Mouse (Mus musculus) gastrocnemius, adult 8-10 months (tissue): ENCODE measurements around the gene Prm3. TPM values are rescaled to one million over a fixed set of nuclear protein-coding genes. Genes with fewer than 3 reads are reported as not detected.

Source experiments
- DNase-seq, 2 experiments: peaks; one replicate each; pipeline ENCODE4 v3.0.0; 2022; ENCODE audit warnings: low spot score in 2 of 2
- total RNA-seq, 4 experiments: library from RNA; stranded (reverse); gene quantifications; 2 replicates each; pipeline ENCODE4 v1.2.4; 2022

Gene Prm3
- not detected for total RNA-seq

GRCm38 (mm10) chr16:10790702-10791101 is at the start of gene Prm3:
TSS of gene Prm3 (minus strand) at chr16:10790914.
- no peak for DNase-seq

GRCm38 (mm10) chr16:10840018-10840417 is 49.3 kb upstream of the Prm3 start:
- no peak for DNase-seq

DNA sequence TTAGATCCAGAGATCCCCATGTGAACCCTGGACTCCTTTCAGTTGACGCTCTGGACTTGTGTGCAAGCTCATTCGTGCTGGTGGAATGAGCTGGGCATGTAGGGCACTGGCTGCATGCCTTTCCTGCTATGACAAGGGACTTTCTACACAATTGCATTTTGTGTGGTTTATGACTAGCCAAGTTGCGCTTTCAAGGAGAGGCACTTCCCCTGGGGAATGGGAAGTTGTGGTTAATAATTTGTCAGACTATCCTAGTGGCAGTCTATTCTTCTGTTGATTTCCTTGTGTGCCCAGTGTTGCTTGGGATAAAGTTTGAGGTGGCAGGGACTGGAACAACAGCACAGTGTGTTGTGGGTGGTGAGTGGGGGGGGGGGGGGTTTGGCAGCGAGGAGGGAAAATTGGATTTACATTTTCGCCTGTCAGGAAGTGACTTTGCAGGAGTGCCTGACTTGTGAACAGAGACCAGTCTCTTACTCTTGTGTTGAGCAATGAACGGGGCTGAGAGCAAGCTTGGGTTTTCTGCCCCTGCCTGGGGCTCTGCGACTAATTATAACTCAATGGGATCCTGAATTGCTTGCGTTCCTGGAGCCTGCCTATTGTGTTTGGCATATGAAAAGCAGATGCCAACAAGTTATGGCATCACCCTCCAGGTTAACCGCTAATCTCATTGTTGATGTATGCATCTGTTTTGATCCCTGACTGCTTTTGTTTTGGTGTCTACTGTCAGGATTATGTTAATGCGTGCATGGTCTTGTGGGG is 48.0 kb upstream of the Prm3 start:
- DNase-seq, result no peak

DNA sequence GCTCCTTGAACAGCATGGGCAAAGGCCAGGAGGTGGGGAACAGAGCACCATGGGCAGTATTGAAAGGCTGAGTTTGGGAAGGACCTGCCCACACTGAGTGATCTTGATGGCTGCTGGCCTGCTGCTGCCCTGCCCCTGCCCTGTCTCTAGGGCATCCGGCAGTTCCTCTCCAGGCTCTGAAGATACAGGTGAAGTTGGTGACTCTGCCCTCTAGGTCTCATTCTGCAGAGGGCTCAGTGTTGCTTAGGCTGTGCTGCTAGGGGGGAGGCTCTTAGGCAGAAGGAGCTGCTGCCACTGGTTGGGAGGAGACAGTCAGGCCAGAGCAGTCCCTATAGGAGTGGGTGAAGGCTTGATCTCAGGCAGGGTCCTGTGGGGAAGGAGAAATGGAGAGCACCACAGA is 47.2 kb upstream of the Prm3 start:
- no peak for DNase-seq

GRCm38 (mm10) chr16:10837250-10837649 is 46.5 kb upstream of the Prm3 start:
- DNase-seq, result no peak

- DNase-seq, result no peak
These were observed 45.7 kb upstream of the Prm3 start for GRCm38 (mm10) chr16:10836388-10836787.

DNA sequence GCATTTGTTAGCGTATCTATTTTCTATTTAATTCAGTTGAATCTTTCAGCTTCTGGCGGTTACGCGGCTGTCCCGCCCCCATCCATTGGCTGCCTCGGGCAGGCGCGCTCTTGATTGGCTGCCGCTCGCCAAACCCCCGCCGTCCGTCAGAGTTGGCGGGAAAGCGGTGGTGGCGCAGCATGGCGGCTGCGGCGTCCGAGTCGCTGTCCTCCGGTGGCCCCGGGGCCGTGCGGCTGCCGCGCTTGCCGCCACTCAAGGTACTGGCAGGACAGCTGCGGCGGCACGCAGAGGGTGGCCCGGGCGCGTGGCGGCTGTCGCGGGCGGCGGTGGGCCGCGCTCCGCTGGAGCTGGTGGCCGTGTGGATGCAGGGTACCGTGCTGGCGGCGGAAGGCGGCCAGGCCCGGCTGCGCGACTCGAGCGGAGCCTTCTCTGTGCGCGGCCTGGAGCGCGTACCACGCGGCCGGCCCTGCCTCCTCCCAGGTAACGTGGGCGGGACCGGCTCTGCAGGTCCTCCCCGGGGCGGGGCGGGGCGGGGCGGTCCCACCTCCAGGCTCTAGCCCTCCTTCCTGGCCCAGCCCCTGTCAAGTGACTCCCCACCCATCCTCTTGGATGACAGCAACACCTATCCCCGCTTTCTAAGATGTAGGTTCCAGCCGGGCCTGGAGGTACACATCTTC is 44.3 kb upstream of the Prm3 start, which contains the start of gene Rmi2:
TSS of gene Rmi2 (plus strand) at position 149 of the 677 bp plus-strand sequence.
- DNase-seq, result peak; percentile 59 to 75

DNA sequence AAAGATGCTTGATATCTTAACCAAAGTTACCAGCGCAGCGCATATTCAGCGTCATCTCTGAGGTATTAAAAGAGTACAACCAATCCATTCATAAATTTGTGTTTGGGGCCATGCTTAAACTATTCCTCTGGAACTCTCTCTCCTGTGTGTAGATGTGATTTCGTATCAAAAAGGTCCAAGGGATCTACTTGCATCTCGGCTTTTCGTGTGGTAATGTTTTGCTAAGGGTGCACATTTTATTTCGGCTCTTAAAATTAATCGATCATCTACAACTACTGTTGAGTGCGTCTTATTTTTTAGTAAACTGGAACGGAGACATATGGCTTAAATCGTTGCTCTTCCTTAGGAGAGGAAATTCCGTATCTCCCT is 43.8 kb upstream of the Prm3 start:
- DNase-seq, result no peak

GRCm38 (mm10) chr16:10828461-10828805 is 37.7 kb upstream of the Prm3 start:
- no peak for DNase-seq

- DNase-seq, result no peak
These were observed 37.2 kb upstream of the Prm3 start for GRCm38 (mm10) chr16:10827766-10828460.

- no peak for DNase-seq
These were observed 36.6 kb upstream of the Prm3 start for GRCm38 (mm10) chr16:10827269-10827668.

DNA sequence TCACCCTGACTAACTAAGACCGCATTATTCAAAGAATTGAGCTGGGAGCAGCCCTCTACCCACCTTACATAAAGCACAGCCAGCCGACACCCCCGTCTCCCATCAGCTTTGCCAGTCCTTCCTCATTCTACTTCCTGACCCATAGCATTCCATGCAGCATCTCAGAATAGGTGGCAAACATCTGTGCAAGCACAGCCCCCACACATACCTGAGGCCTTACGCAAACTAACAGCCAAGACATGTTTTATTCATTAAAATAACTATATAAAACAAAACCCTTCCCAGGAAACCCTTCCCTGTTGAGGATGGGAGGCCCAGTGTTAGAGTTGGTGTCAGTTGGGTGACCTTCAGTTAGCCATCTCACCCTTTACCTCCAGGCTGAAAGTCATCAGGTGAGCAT is 35.1 kb upstream of the Prm3 start:
- DNase-seq, result no peak

DNA sequence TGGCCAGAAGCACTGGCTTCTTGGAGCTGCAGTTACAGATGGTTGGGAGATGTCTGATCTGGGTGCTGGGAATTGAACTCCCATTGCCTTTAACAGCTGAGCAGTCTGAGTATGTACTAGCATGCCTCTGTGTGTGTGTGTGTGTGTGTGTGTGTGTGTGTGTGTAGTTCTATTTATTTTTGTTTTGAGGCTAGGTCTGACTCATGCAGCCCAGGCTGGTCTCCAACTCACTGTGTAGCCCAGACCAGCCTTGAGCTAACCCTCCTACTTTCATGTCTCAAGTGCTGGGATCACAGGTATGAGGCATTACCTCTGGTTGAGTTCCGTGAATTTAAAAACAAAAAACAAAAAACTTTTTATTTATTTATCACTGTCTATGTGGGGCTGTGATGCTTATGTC is 33.8 kb upstream of the Prm3 start:
- no peak for DNase-seq

DNA sequence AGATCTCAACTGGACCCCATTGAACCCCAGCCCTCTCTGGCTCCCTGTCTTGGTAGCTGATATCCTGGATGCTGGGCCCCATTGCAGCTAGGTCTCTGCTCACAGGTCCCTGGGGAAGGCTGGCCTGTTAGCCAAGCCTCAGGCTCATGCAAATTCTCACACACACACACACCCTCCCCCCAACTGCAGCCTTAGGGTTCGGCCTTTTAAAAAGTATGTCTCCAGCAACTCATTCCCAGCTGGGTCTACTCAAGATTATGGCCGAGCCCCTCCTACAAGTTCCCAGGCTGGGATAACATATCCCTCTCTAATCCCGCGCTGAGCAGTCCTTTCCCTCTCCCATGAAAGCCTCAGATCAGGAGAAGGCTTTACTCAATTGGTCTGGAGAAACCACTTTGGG is 30.7 kb upstream of the Prm3 start:
- DNase-seq, result no peak

GRCm38 (mm10) chr16:10819966-10820365 is 29.3 kb upstream of the Prm3 start:
- no peak for DNase-seq

GRCm38 (mm10) chr16:10818579-10819135 is 27.9 kb upstream of the Prm3 start:
- no peak for DNase-seq

- no peak for DNase-seq
These were observed 24.1 kb upstream of the Prm3 start for GRCm38 (mm10) chr16:10814864-10815263.

DNA sequence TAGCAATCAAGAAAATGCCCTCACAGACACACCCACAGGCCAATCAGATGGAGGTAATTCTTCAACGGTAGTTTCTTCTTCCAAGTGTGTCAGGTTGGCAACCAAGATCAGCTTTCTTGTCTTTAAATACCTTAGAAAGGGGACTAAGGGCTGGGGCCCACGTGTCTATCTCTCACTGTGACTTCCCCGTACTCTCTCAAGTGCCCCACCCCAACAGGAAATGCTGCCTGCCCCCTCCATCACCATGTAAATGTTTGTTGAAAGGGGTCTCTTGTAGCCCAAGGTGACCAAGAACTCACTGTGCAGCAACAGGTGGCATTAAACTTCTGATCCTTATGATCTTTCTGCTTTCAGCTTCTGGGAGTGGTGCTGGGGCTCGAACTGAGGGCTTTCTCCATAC is 23.0 kb upstream of the Prm3 start:
- DNase-seq, result no peak

DNA sequence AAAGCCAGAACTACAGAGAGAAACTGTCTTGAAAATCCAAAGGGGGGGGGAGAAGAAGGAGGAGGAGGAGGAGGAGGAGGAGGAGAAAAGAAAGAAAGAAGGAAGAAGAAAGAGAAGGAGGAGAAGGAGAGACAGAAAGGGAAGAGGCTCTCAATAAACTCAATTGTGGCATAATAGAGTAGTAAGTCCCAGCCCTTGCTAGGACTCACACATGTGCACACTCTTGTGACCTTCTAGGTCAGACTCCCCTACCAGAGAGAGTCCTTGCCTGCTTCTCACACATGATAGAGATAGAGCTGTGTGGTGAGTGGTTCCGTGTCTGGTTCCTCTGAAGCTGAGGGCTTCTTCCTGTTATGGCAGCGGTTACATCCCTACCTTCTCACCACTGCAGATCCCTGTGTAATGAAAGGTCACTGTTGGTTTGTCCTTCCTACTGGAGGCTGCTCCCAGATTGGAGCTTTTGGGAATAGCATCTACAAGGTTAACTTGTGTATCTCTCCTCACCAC is 22.2 kb upstream of the Prm3 start, which contains the start of gene Gm11172:
TSS of gene Gm11172 (plus strand) at position 51 of the 507 bp plus-strand sequence.
- no peak for DNase-seq

DNA sequence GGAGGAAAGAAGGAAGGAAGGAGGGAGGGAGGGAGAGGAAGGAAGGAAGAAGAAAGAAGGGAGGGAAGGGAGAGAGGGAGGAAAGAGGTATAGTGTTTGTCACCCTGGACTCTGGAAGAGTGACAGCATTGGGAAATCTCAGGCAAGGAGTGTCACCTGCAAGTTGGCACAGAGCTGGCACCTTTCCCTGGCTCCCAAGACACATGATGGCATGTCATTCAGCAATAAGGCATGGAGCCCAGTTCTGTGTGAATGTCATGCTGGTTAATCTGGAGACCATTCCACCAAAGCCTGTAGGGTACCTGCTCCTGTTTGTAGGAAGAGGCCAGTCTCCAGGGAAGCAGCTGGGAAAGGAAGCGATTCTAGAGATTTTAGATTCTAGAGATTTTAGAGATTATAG is 19.7 kb upstream of the Prm3 start:
- DNase-seq, result no peak

DNA sequence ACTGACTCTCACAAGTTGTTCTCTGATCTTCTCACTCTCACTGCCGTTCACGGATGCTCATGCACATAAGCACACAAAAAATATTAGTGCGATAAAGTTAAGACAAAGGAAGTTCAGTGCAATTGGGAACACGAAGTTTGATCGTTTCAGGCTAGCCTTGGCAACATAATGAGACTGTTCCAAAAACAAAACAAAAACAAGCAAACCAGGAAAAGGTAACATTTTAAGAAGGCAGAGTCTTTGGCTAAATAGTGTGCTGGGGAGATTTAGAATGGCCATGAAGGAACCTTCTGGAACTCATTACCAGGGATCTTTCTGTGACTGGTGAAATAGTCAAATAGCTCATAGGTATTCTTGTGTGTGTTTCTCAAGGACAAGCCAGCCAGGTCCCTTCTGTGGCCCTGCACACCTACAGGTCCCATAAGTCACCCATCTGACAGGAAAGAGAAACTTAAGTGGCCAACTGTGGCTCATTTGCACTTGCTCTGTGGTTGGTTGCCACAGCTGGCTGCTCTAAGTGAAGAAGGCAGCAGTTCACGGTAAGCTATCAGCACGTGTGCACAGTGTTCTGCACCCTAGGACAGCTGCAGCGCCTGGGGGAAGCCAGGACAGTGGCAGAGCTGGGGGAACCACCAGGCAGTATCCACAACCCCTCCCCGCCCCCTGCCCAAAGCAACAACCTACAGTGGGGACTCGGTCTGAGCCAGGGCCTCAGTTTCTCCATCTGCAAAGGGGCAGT is 15.2 kb upstream of the Prm3 start, which contains the start of gene Prm1:
TSS of gene Prm1 (minus strand) at position 51 of the 739 bp plus-strand sequence.
- no peak for DNase-seq
